Mouse (Mus musculus) layer of hippocampus, postnatal 36 days (tissue): ENCODE results near the gene Gm10999. TPM values are rescaled to one million over a fixed set of nuclear protein-coding genes. Genes with fewer than 3 reads are reported as not detected.
"Not testable (repeated sequence)": the region's sequence is repeated elsewhere in the genome, so short reads cannot be mapped to it uniquely, and the experiment has no call there.

ENCODE experiments used
- DNase-seq, 2 experiments: peaks; one replicate each; pipeline ENCODE4 v3.0.0; 2022
- total RNA-seq, 2 experiments: library from RNA; stranded (reverse); gene quantifications; 2 replicates each; pipeline ENCODE4 v1.2.3; 2021

Gm10999 gene
- total RNA-seq: not detected

DNA sequence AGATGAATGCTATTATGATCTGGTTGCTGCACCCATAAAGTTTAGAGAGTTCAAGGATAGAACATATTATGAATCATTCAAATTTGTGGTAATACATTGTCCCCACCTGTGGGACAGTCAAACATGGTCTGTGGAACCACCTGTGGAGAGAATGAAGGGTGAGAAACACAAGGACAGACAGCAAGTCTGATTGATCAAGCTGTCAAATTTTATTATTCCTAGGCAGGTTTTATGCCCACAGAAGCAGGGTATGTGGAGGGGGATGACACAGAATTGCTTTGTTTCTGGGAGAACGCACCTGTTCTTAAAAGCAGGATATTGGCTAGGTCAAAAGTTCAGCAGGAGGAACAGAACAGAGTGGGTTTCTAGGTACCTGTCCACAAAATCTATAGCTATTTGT lies at the start of gene Gm10999:
Gene Gm10999 (minus strand): TSS at position 101 of the 400 bp plus-strand sequence.
- no peak for DNase-seq

DNA sequence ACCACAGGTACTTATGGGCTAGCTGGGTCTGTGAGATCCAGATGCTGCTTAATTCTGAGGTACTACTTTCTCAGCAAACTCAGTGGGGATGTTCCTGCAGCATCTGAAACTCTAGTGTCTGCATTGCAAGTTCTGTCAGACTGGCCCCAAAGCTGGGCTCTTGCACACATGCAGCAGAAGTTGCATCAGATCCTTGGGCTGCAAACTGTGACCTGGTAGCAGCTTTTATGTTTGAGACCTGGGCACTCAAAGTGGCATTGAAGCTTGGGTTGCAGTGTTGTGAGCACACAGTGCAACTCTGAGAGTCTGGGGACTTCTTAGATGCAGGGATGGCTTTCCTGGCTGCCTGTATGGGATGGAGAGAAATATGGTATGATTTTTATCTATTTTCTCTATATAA lies 2.0 kb upstream of the Gm10999 start:
- DNase-seq: no peak

DNA sequence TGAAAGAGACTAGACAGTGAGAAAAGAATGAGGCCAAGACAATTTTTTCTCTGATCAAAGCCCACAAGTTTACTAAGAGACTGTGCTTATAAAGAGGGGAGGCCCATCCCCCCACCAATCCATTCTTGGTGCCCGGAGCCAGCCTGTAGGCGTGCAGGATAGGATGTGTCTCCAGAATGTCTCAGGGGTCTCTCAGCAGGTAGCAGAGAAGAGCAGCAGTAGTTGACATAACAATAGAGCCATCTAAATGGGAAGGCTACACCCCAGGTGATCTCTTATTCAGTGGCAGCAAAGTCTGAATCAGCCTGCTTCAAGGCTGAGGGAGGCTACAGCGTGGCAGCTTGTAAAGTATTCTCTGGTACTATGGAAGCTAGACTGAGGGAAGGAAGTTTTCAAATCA lies 15.7 kb downstream of the Gm10999 start:
- DNase-seq: not testable (repeated sequence)

Other genes starting within 250 kb of the Gm10999 start
- not detected for gene Ccdc7a, start 66.1 kb downstream of the Gm10999 start, total RNA-seq
- gene Ccdc7b, start 64.5 kb downstream of the Gm10999 start, total RNA-seq: not detected
- 10 to 100 TPM; 23.7 to 27.7 TPM for gene 2610044O15Rik8, start 102.7 kb upstream of the Gm10999 start, total RNA-seq